Mouse (Mus musculus) v-Abl transformed pro-B cells (cell line): ENCODE measurements around the gene Pinlyp.
"Not testable (repeated sequence)": the region's sequence is repeated elsewhere in the genome, so short reads cannot be mapped to it uniquely, and the experiment has no call there.

ENCODE experiments used
- in situ Hi-C, 2 experiments: fragments of 400-800 bp; cut with MboI; formaldehyde crosslinking; loops; one replicate each; pipeline ENCODE4 v1.15.1; 2025; ENCODE audit not compliant: unreplicated experiment in 2 of 2

Pinlyp gene

DNA sequence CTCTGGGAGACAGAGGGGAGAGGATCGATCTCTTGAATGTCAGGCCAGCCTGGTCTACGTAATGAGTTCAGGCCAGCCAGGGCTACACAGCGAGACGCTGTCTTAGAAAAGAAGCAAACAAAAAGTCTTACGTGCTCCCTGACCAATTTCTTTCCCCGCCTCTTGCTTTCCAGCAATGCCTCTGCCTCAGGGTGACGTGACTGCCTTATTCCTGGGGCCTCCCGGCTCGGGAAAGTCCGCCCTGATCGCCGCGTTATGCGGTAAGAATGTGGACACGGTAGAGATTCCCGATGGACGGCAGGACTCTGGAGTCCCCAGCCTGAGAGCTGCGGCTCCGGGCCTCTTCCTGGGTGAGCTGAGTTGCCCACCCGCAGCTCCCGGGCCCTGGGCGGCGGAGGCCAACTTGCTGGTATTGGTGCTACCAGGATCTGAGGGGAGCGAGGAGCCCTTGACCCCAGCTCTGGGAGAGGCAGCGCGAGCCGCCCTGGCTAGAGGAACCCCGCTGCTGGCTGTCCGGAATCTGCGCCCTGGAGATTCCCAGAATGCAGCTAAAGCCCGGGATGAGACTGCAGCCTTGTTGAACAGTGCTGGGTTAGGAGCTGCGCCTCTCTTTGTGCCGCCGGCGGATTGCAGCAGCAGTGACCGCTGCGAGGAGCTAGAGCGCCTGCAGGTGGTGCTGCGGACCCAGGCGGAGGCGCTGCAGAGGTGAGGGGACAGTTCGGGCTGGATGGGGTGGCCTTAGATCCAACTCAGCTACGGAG lies 14.5 kb downstream of the Pinlyp start:
- in situ Hi-C loops = loop anchor here (5.0 to 10.0 kb wide), 4 partner anchors 36 to 126 kb away; no protein-coding TSS in a partner anchor

DNA sequence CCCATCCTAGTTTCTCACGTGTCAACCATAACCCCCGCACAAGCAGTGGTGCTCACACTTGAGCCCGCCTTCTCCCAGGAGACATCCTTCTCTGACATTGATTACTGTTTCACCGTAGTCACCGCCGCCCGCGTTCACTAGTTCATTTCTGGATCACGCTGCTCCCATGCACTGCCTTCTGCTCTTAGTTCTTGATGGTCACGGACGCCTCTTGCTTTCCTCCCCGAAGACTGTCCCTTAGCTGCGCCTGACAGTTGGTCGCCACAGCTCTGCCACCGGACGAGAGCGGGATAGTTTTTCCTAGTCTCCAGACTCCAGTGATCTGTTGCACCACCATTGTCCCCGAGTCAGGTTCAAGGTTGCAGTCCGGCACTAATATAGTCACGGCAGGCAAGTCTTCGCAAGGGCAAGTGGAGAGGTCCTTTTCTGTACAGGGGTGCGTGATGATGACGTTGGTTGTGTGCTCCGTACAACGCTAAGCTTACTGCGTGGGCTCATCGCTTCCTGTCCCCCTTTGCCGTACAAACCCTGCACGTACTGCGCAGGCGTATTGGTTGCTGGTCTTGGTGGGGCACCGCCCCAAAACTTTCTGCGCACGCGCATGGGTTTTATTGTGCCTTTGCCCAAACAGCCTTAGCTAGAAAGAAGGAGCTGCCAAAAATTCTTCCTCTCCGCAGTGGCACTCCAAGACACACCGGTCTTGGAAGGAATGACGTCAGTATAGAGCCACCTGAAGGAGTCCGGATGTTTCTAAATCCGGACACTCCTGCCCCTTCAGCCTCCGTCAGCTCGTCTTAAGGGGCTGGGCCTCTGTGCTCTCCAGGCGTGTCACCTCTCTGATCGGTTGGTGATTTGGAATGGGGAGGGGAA lies 15.6 kb downstream of the Pinlyp start, which contains the start of gene Irgq:
Gene Irgq (plus strand): TSS at position 628 of the 870 bp plus-strand sequence.
- in situ Hi-C loops = loop anchor here (5.0 to 10.0 kb wide), 4 partner anchors 37 to 127 kb away; no protein-coding TSS in a partner anchor

DNA sequence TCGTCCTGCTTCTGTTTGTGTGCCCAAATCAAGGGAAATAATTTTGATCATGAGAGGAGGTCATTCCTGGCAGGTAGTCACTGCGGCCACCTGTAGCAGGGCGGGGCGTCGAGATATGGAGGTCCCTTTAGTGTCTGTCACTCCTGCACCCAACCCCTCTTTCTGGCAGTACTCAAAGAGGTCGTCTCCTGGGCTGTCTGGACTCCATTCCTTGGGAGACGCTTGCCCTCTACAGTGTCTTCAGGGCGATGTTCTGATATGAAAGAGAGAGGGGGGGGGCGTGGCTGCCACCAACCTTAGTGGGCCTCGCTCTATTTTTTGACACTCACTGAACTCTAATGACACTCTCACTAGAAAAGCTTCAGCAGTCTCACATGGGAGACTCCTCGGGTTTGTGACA lies 16.3 kb downstream of the Pinlyp start:
- in situ Hi-C loops = no loop called here

DNA sequence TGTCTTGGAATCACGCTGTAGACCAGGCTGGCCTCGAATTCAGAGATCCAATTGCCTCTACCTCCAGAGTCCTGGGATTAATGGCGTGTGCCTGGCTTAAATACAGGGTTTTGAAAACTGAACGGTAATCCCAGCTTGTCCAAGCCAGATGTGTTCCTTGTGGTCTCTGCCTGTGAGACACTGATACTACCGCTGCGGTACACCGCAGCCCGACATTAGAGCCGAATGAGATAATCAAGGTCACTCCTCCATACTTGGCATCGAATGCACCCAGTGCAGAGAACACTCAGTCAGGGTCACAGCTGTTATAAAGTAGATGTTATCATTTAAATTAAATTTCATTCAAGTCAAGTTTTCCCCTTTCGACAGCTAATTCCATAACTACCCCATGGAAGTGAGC lies 17.1 kb downstream of the Pinlyp start:
- in situ Hi-C loops = no loop called here

DNA sequence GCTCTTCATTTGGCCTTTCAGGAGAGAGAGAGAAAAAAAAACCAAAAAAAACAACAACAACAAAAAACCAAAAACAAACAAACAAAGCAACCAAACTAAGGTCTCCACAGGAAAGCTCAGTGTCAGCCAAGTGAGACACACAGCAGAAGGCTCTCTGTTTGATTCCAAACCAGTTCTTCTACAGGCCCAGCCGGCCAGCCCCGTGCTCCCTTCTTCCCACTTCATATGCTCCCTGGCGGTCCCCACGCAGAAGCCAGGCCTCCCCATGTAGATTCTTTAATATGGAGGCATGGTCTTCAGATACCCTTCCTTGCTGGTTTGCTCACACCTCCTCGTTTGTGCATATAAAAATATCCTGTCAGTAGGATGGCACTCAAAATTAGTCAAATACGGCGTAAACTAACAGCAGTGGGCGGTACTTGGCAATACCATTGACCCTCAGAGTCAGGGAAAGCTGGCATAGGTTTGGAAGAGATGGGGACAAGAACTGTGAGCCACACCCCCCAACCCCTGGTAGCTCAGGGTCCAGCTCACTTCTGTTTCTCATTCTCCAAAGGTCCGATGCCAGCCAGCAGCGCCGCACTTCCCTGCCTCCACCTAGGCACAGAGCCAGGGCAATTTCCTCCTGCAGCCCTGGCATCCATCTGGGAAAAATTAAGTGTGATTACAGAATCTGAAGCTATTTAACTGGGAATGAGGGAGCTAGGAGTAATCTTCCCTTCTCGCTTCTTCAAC lies 20.1 kb downstream of the Pinlyp start:
- in situ Hi-C loops = no loop called here

DNA sequence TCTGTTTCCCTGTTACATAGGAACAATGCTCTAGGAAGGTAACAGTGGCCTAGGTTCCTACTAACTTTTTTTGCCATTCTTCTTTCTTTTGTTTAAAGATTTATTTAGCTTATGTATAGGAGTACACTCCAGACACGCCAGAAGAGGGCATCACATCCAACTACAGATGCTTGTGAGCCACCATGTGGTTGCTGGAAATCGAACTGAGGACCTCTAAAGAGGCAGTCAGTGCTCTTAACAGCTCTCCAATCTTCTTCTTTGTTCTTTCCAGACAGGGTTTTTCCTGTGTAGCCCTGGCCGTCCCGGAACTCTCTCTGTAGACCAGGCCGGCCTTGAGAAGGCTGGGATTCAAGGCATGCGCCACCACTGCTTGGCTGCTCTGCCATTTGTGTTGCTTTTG lies 20.9 kb downstream of the Pinlyp start:
- in situ Hi-C loops = no loop called here

DNA sequence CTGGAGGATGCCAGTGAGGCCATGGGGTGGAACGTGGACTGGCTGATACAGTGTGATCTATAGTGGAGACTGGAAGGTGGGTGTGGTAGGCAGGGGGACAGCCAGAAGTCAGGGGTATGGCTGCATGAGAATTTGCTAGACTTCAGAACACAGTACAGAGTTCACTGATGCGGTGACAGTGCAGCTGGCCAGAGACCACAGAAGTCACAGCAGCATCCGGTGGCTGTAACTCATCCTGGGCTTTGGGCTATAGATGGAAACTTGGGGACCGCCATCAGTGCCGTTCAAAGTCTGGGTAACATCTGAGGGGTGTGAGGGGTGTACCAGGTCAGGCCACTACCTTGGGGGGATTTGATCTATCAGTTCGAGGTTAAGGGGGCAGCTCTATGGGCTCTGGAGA lies 22.2 kb downstream of the Pinlyp start:
- in situ Hi-C loops = no loop called here

DNA sequence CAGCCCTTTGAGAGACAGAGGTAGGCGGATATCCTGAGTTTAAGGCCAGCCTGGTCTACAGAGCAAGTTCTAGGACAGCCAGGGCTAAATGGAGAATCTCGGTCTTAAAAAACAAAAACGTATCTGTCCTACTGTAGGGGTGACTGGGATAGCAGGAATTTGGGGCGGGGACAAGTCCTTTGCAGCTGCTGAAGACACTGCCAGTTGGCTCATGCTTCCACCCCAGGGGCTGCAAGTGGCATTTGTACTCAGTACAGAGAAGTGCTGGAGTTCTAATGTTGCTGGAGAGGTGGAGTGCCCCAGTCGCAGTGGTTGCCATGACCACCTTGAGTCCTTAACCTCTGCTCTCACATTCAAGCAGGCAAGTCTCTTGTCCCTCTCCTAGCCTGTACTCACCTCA lies 23.1 kb downstream of the Pinlyp start:
- in situ Hi-C loops = no loop called here

DNA sequence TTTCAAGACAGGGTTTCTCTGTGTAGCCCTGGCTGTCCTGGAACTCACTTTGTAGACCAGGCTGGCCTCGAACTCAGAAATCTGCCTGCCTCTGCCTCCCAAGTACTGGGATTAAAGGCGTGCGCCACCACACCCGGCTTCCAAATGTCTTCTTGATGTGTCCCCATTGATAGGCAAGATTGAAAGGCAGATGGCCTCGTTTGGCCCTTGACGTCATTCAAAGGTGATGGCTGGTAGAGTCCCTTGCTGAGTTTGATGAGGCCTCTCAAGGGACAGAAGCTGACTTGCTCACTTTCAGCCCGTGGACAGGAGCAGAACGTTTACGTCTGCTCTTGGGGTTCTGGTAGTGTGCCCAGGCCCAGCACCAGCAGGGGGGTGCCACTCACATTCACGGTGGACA lies 25.9 kb downstream of the Pinlyp start:
- in situ Hi-C loops = not testable (repeated sequence)

DNA sequence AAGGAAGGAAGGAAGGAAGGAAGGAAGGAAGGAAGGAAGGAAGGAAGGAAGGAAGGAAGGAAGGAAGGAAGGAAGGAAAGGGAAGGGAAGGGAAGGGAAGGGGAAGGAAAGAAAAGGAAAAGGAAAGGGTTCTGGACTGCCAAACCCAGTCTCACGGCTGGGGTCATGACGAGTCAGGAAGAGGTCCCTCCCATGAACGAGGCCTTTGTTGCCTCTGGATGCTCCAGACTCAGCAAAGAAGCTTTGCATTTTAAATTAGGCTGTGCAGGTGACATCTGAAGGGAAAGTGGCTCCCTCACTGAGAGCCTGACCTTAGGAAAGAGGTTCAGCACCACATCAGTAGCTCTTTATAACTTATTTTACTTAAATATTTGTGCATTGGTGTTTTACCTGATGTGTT lies 26.8 kb downstream of the Pinlyp start:
- in situ Hi-C loops = loop anchor here in 1 of 2 experiments (10.0 kb wide), 1 partner anchor 46 kb away; no protein-coding TSS in a partner anchor

DNA sequence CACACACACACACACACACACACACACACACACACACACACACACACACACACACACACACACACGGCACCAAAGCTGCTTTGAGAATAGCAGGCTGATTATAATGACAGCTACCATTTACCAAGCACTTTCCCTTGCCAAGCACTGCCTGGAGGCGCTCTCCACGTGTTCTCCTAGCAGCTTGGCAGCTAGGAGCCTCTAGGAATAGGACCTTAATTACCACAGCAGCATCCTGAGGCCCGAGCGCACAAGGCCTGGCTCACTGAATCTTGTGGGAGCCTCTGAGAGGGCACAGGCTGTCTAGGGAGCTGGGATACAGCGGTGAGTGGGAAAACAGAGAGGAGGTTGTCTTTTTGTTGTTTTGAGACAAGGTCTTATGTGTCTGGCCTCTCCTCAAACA lies 28.3 kb downstream of the Pinlyp start:
- in situ Hi-C loops = loop anchor here in 1 of 2 experiments (10.0 kb wide), 1 partner anchor 47 kb away; no protein-coding TSS in a partner anchor

DNA sequence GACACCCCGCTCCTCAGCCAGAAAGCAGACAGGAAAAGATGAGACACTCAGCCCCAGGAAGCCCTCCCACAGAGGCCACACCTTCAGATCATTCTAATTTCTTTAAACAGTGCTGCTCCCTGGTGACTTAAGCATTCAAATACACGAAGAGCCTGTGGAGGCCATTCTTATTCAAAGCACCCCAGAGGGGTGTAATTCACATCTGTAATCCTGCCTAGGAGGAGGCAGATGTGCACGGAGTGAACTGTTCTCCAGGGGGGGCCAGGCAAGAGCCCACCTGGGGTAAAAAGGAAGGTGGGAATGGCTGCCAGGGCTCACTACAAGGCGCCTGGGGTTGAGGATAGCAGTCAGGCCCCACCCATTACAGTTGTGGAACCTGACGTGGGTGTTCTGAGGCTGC lies 28.8 kb downstream of the Pinlyp start:
- in situ Hi-C loops = loop anchor here in 1 of 2 experiments (10.0 kb wide), 1 partner anchor 48 kb away; no protein-coding TSS in a partner anchor

DNA sequence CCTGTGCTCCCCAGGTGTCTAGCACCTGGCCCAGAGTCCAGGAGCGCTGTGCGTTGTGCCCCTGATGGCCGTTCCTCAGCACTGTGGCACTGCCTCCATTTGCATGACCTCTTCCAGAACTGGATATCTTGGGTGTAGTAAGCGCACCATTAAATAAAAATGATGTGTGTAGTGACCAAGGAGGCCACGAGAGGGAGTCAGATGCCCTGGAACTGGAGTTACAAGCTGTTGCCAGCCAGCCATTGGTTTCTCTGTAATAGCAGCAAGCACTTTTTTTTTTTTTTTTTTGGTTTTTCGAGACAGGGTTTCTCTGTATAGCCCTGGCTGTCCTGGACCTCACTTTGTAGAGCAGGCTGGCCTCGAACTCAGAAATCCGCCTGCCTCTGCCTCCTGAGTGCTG lies 29.6 kb downstream of the Pinlyp start:
- in situ Hi-C loops = loop anchor here in 1 of 2 experiments (10.0 kb wide), 1 partner anchor 48 kb away; no protein-coding TSS in a partner anchor

DNA sequence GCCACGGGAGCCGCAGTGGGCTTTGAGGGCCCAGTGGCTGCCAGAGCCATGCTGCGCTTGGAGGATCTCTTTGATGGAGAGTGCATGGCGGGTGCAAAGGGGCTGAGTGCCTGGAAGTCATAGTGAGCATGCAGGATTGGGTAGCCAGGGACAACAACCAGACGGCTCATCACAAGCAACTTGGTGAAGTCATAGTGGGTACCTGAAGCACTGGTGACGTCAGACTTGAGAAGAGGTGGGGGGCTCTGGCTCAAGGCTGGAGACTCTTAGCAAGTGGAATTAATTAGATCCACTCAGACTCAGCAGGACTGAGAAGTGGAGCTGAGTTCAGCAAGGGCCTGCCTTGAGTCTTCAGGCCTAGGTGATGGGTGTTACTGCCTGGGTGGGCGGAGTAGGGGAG lies 33.6 kb downstream of the Pinlyp start, which contains the start of gene AC161166.1:
Gene AC161166.1 (minus strand): TSS at position 101 of the 400 bp plus-strand sequence.
- in situ Hi-C loops = loop anchor here in 1 of 2 experiments (10.0 kb wide), 1 partner anchor 52 kb away; no protein-coding TSS in a partner anchor

DNA sequence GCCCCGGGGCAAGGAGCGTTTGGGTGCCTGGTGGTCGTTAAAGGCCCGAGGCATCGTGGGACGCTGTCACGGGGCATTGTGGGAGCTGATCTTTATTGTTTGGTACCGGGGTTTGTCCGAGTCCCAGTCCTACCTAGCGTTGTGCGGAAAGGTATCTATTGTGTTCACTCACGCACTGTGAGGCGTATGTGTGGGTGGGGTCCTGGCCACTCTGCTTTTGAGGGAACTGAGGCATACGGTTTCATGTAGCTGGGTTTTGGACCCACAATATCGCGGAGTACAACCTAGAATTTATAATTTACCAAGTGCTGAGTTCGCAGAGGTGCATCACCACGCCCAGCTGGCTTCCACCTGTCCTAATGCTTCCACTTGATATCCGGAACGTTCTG lies 38.2 kb downstream of the Pinlyp start:
- in situ Hi-C loops = no loop called here

DNA sequence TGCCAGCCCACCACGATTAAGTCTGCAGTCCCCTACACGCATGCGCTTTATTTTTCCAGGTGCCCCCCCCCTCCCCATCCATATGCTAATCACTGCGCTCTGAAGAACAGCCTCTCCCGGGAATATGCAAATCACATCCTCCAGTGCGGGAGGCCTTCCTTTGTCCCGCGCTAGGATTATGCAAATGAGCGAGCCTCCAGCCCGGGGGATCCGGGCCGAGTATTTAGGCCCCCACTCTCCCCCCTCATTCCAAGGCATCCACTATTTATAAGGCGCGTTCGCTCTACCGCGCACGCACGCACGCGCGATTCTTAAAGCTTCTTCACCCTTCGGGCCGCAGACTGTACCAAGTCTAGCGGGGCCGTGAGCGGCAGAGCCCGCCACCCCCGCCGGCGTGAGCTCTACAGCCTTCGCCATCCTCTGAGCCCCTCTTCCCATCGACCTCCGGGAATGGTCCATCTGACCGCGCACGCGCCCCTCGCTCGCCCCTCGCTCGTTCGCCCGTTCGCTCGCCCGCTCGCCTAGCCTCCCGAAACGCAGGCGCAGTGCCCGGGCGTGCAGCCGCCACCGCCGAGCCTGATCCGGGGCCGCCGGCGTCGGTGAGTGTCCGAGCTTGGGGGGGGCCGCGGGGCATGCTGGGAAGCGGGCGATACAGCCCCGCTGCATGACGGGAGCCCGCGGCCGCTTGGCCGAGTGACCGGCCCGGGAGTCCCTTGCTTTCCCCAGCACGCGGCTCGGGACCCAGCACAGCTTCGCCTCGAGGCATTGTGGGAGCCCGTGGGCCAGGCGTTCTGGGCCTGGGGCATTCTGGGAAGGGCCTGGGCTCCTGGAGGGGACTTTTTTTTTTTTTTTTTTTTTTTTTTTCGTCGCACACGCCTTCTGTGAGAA lies 38.8 kb downstream of the Pinlyp start, which contains the start of gene Zfp428:
Gene Zfp428 (plus strand): TSS at position 169 of the 888 bp plus-strand sequence.
- in situ Hi-C loops = no loop called here

DNA sequence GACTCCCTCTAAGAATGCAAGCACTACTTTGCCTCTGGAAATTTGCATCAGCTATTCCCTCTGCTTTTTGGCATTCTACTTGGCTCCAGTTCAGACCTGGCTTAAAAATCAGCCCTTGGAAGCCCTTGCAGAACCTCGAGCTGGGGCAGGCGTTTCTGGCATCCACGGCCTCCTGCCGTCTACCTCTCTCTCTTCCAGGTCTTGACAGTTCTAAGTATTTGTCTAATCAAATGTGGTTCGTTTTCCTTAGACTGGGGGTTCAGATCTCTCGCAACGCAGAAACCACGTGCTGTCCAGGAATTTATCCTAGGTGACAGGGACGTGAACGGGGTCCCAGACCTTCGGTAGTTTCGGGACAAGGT lies 39.5 kb downstream of the Pinlyp start:
- in situ Hi-C loops = no loop called here

DNA sequence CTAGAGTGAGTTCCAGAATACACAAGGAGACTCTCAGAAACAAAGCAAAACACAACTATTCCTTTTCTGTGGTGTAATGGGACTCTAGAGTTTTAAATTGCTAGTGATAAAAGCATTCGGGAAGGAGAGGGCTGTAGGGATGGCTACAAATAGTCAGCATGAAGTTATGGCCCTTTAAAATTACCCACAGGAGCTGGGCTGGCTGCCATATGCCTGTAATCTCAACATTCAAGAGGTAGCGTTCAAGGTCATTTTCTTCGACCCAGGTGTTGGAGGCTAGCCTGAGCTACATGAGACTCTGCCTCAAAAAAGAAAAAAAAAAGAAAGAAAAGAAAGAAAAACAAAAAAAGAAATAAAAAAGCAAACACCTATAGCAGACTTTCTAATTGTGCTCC lies 39.9 kb downstream of the Pinlyp start:
- in situ Hi-C loops = no loop called here

DNA sequence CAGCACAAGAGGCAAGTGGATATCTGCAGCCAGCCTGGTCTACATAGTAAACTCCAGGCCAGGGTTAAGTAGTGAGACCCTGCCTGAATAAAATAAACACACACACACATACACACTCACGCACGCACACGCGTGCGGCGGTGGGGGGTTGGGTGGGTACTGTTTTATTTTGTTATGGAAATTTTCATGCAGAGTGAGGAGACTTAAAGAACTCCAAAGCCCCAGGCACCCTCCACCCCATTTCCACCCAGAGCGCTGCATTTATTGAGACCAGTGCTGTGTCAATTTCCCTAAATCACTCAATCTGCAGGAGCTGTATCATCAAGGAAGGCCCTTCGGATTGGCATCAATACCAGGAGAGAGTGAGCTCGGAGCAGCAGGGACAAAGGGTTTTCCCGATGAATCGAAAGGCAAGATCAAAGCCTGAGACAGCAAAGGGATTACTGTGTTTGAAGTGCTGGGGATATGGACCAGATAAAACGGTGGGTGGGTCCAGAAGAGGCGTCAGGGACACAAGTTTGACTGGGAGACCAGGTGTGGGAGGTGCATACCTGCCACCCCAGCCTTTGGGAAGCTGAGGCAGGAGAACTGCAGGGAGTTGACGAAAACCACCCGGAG lies 40.4 kb downstream of the Pinlyp start:
- in situ Hi-C loops = no loop called here
